ENCODE assay signal across 27 mouse cellular contexts in the genomic region with DNA sequence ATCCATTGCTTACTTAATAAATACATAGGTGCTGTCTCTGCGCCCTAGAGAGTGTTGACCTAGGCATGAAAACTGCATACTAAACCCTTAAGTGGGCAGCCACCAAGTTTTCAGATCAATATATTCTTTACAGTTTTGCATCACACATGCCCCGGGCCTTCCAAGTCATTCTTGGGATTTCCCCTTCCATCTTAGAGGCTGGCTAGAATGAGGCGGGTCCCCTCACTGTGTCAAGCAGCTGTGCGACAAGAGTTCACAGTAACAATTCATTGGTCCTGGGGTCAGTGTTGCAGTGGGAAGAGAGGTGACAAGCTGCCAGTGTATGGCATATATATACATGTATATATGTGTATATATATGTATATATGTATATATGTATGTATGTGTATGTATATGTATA.
"Had no signal": no experiment of that assay in that cellular context is flagged by ENCODE, and none has a peak within 500 bp of the region (broad histone marks: within the 10 kb centered on the region; RNA-seq: fewer than 3 reads in every experiment).

No protein-coding gene starts in this region.

- H3K27ac ChIP-seq: embryonic facial prominence, embryonic 10.5 days; embryonic facial prominence, embryonic 12.5 days; embryonic facial prominence, embryonic 13.5 days; embryonic facial prominence, embryonic 15.5 days; forebrain, embryonic 10.5 days; forebrain, embryonic 12.5 days; forebrain, embryonic 13.5 days; forebrain, embryonic 15.5 days; gastrocnemius, adult 2 months; heart, adult 2 months; heart, embryonic 10.5 days had no signal

- H3K9ac ChIP-seq: embryonic facial prominence, embryonic 12.5 days; embryonic facial prominence, embryonic 13.5 days; embryonic facial prominence, embryonic 15.5 days; forebrain, embryonic 12.5 days; forebrain, embryonic 13.5 days; forebrain, embryonic 15.5 days; forebrain, postnatal 0 days had no signal

- H3K4me2 ChIP-seq: embryonic facial prominence, embryonic 12.5 days; embryonic facial prominence, embryonic 13.5 days; embryonic facial prominence, embryonic 15.5 days; forebrain, embryonic 12.5 days; forebrain, embryonic 13.5 days; forebrain, embryonic 15.5 days had no signal

- H3K27me3 ChIP-seq: embryonic facial prominence, embryonic 12.5 days; embryonic facial prominence, embryonic 13.5 days; embryonic facial prominence, embryonic 15.5 days; forebrain, embryonic 12.5 days; forebrain, embryonic 13.5 days; forebrain, embryonic 15.5 days had no signal

- H3K4me3 ChIP-seq: embryonic facial prominence, embryonic 10.5 days; embryonic facial prominence, embryonic 12.5 days; embryonic facial prominence, embryonic 13.5 days; embryonic facial prominence, embryonic 15.5 days; erythroblast, embryonic 14.5 days; forebrain, embryonic 10.5 days; forebrain, embryonic 12.5 days; forebrain, embryonic 13.5 days; forebrain, embryonic 15.5 days; gastrocnemius, adult 2 months; heart, adult 2 months; heart, embryonic 10.5 days had no signal

- H3K4me1 ChIP-seq: embryonic facial prominence, embryonic 12.5 days; embryonic facial prominence, embryonic 13.5 days; embryonic facial prominence, embryonic 15.5 days had no signal

- H3K9me3 ChIP-seq: embryonic facial prominence, embryonic 10.5 days; embryonic facial prominence, embryonic 12.5 days; embryonic facial prominence, embryonic 13.5 days; embryonic facial prominence, embryonic 15.5 days; forebrain, embryonic 10.5 days; forebrain, embryonic 12.5 days; forebrain, embryonic 13.5 days; forebrain, embryonic 15.5 days; heart, embryonic 10.5 days had no signal

- DNase-seq: cerebellum, adult 9-10 months; cerebellum, adult 9-11 months; cerebellum, postnatal 10 days; cerebellum, postnatal 14 days; cerebellum, postnatal 25 days; cerebellum, postnatal 36 days; embryo, embryonic 11 days; forebrain, postnatal 0 days; gastrocnemius, adult 2 months; gastrocnemius, postnatal 10 days; gastrocnemius, postnatal 14 days; gastrocnemius, postnatal 25 days; gastrocnemius, postnatal 36 days; heart, adult 18-20 months; heart, adult 2 months had no signal

- ATAC-seq: forebrain, embryonic 13.5 days; forebrain, embryonic 14.5 days; forebrain, embryonic 15.5 days; forebrain, embryonic 16.5 days; forebrain, postnatal 0 days had no signal

- H3K36me3 ChIP-seq: embryonic facial prominence, embryonic 10.5 days; embryonic facial prominence, embryonic 12.5 days; embryonic facial prominence, embryonic 13.5 days; embryonic facial prominence, embryonic 15.5 days; forebrain, embryonic 10.5 days; forebrain, embryonic 12.5 days; forebrain, embryonic 15.5 days; heart, embryonic 10.5 days had no signal
